Mouse (Mus musculus) erythroblast, embryonic 14.5 days (primary cell): ENCODE measurements around the gene Patl2. TPM values are rescaled to one million over a fixed set of nuclear protein-coding genes. Genes with fewer than 3 reads are reported as not detected.

Source experiments
- H3K27me3 ChIP-seq: 2 replicates; pipeline ENCODE4 v1.6.1; 2012; ENCODE audit warnings: inconsistent platforms; ENCODE audit not compliant: control insufficient read depth
- H3K36me3 ChIP-seq: 2 replicates; pipeline ENCODE4 v1.6.1; 2012; ENCODE audit warnings: mild to moderate bottlenecking, inconsistent platforms; ENCODE audit not compliant: control insufficient read depth
- H3K4me1 ChIP-seq: 2 replicates; pipeline ENCODE4 v1.6.1; 2012; ENCODE audit warnings: inconsistent platforms; ENCODE audit not compliant: control insufficient read depth
- H3K4me3 ChIP-seq: replicated peaks from 2 replicates; pipeline ENCODE3; 2012; ENCODE audit warnings: moderate library complexity, mild to moderate bottlenecking, inconsistent platforms
- H3K9me3 ChIP-seq: 2 replicates; pipeline ENCODE4 v1.6.1; 2012; ENCODE audit warnings: low read length, inconsistent platforms, mixed read lengths; ENCODE audit not compliant: control insufficient read depth
- GATA1 ChIP-seq: IDR thresholded peaks from 2 replicates; pipeline ENCODE4 v1.6.1; 2012; ENCODE audit warnings: low read length, inconsistent platforms, mixed read lengths
- TAL1 ChIP-seq: IDR thresholded peaks from 3 replicates; pipeline ENCODE4 v1.6.1; 2012; ENCODE audit warnings: low read length, inconsistent platforms, mixed read lengths
- polyA plus RNA-seq: library from polyadenylated mRNA; stranded (reverse); fragments of >175 nt; gene quantifications from 2 replicates; pipeline ENCODE4 v1.2.3, GENCODE M21; 2012

Gene Patl2
- polyA plus RNA-seq, 1 experiment: not detected

GRCm38 (mm10) chr2:122140815-122141214 is 45.2 kb downstream of the Patl2 start:
- Histone ChIP-seq H3K4me1 (peaks cover 50% of the 10 kb centered on the region), H3K36me3 (no peaks in the 10 kb centered on the region), H3K9me3 (no peaks in the 10 kb centered on the region), H3K4me3 (no peak overlapping the region), H3K27me3 (no peaks in the 10 kb centered on the region)
- TF ChIP-seq TAL1 (no peak), GATA1 (no peak)

- Histone ChIP-seq H3K27me3 (no peaks in the 10 kb centered on the region), H3K4me1 (peaks cover 55% of the 10 kb centered on the region), H3K36me3 (no peaks in the 10 kb centered on the region), H3K4me3 (peak overlapping the region; percentile 43), H3K9me3 (no peaks in the 10 kb centered on the region)
- TF ChIP-seq TAL1: peak; percentile 83
- peak; percentile 94 for TF ChIP-seq GATA1
Observed at GRCm38 (mm10) chr2:122137839-122138465, 48.0 kb downstream of the Patl2 start.

- no peaks in the 10 kb centered on the region for H3K27me3 ChIP-seq
- no peak overlapping the region for H3K4me3 ChIP-seq
- no peaks in the 10 kb centered on the region for H3K9me3 ChIP-seq
- no peaks in the 10 kb centered on the region for H3K36me3 ChIP-seq
- H3K4me1 ChIP-seq: peaks cover 43% of the 10 kb centered on the region
- TF ChIP-seq GATA1 (no peak), TAL1 (no peak)
Observed at GRCm38 (mm10) chr2:122132618-122133017, 53.4 kb downstream of the Patl2 start.

- TF ChIP-seq TAL1: no peak
- no peak for TF ChIP-seq GATA1
Observed at GRCm38 (mm10) chr2:122132078-122132477, 53.9 kb downstream of the Patl2 start.

GRCm38 (mm10) chr2:122127635-122128034 is 58.4 kb downstream of the Patl2 start:
- Histone ChIP-seq H3K36me3 (no peaks in the 10 kb centered on the region), H3K27me3 (no peaks in the 10 kb centered on the region), H3K4me3 (no peak overlapping the region), H3K4me1 (peaks cover 56% of the 10 kb centered on the region), H3K9me3 (no peaks in the 10 kb centered on the region)
- no peak for TF ChIP-seq TAL1
- no peak for TF ChIP-seq GATA1

More at GRCm38 (mm10) chr2:122132078-122132477, 53.9 kb downstream of the Patl2 start:
- no peaks in the 10 kb centered on the region for H3K27me3 ChIP-seq
- H3K4me3 ChIP-seq: no peak overlapping the region
- H3K36me3 ChIP-seq: no peaks in the 10 kb centered on the region
- peaks cover 43% of the 10 kb centered on the region for H3K4me1 ChIP-seq
- H3K9me3 ChIP-seq: no peaks in the 10 kb centered on the region

GRCm38 (mm10) chr2:122126765-122127347 is 59.1 kb downstream of the Patl2 start:
- Histone ChIP-seq H3K4me3 (no peak overlapping the region), H3K9me3 (no peaks in the 10 kb centered on the region), H3K4me1 (peaks cover 56% of the 10 kb centered on the region), H3K27me3 (no peaks in the 10 kb centered on the region), H3K36me3 (no peaks in the 10 kb centered on the region)
- no peak for TF ChIP-seq TAL1
- no peak for TF ChIP-seq GATA1

- H3K9me3 ChIP-seq: no peaks in the 10 kb centered on the region
- no peaks in the 10 kb centered on the region for H3K27me3 ChIP-seq
- no peak for TF ChIP-seq TAL1
- peak; percentile 16; the same call in 1 of the 2 replicates for TF ChIP-seq GATA1
- peaks cover 60% of the 10 kb centered on the region for H3K4me1 ChIP-seq
- no peak overlapping the region for H3K4me3 ChIP-seq
- H3K36me3 ChIP-seq: no peaks in the 10 kb centered on the region
Observed at GRCm38 (mm10) chr2:122125680-122126572, 60.1 kb downstream of the Patl2 start.

GRCm38 (mm10) chr2:122117961-122118958 is 67.7 kb downstream of the Patl2 start, which contains the start of gene Spg11:
Spg11 (minus strand) TSS chr2:122118386.
- peaks cover 3% of the 10 kb centered on the region for H3K36me3 ChIP-seq
- no peaks in the 10 kb centered on the region for H3K9me3 ChIP-seq
- peaks cover 32% of the 10 kb centered on the region for H3K4me1 ChIP-seq
- no peaks in the 10 kb centered on the region for H3K27me3 ChIP-seq
- peak within 1 kb of the TSS; percentile 100 for H3K4me3 ChIP-seq
- no peak for TF ChIP-seq TAL1
- no peak for TF ChIP-seq GATA1
